Mouse (Mus musculus): Measurements from ENCODE around the gene Glod4. TPM values are rescaled to one million over a fixed set of nuclear protein-coding genes. Genes with fewer than 3 reads are reported as not detected.

The Glod4 gene
- polyA plus RNA-seq, 1 experiment from 2014 or later, result 131 TPM

DNA sequence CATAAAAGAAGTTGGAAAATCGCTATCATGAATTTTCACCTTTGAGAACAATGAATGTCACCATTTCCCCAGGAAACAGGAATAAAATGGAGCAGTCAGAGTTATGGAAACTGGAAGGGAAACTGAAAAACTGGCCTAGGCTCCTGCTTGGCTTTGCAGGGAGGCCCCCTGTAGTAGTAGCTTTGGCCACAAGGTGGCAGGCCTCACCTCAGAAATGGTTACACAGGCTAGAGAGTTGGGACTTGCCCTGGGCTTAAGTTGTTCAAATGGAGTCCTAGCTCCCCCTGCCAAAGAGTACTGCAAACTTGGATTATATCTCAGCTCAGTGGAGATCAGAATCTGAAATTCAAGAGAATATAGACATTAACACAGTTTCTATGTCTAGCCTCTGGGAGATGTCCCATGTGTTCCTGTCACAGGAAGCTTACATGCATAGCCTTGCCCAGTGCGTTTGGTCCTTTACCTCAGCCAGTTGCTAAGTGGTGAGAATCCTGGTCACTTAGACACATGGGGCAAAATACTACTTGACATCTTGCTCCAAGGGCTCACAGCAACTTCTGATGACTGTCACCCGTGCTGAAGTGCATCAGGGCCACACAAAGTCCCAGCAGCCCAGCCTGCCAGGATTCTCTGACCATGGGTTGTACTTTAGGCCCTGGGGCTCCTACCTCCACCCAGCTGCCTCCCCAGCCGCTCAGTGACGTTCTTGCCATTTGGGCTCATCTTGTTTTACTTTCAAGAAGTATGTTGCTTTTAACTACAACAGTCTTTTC lies 9.8 kb upstream of the Glod4 start:
- peaks cover 7% of the 10 kb centered on the region for H3K4me1 ChIP-seq (ENCODE audit: control insufficient read depth, insufficient read depth, low read length)
- peak overlapping the region; percentile 5; the same call in 1 of the 2 replicates for H3K9ac ChIP-seq (ENCODE audit: low read length)
- peak; percentile 76 for ATAC-seq (ENCODE audit: low FRiP score)
- H3K27ac ChIP-seq (ENCODE audit: low read depth, low read length), result peak overlapping the region; percentile 44
- WGBS, result 52% methylated on average over 5 of the region's 5 CpGs
- H3K9me3 ChIP-seq (ENCODE audit: control insufficient read depth, low read length), result no peaks in the 10 kb centered on the region
- no peak overlapping the region for H3K4me2 ChIP-seq
- peak; percentile 98 for DNase-seq (ENCODE audit: low spot score, missing footprints)
- no peak overlapping the region for H3K4me3 ChIP-seq (ENCODE audit: low read depth, low read length)
- H3K27me3 ChIP-seq (ENCODE audit: control insufficient read depth, insufficient read depth, low read length), result no peaks in the 10 kb centered on the region
- peaks cover 3% of the 10 kb centered on the region; the same call in 1 of the 2 replicates for H3K36me3 ChIP-seq (ENCODE audit: control insufficient read depth, insufficient read depth, low read length)

DNA sequence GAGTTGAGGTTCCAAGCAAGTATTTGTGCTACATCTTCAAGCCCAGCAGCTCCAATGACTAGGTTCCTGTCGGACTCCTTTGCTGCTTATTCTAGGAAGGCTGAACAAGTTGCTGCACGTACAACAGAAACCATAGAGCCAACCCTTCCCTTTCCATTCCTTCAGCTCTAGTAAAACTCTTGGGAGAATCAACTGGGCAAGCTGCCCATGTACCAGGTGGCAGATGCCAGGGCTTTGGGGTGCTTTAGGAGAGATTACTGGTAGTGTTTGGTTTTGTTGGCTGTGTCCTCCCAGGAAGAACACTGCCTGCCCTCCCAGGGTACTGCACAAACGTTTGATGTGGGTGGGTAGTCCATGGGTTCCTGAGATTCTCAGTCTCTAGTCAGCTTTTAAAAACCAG lies 8.5 kb upstream of the Glod4 start:
- WGBS, result 68% methylated on average over 3 of the region's 3 CpGs
- DNase-seq (ENCODE audit: low spot score, missing footprints) (no peak), ATAC-seq (ENCODE audit: low FRiP score) (no peak)
- H3K27ac ChIP-seq (ENCODE audit: low read depth, low read length), result no peak overlapping the region
- no peak overlapping the region for H3K4me2 ChIP-seq
- no peak overlapping the region for H3K4me3 ChIP-seq (ENCODE audit: low read depth, low read length)
- no peak overlapping the region for H3K9ac ChIP-seq (ENCODE audit: low read length)
- H3K36me3 ChIP-seq (ENCODE audit: control insufficient read depth, insufficient read depth, low read length), result peaks cover 3% of the 10 kb centered on the region; the same call in 1 of the 2 replicates
- H3K27me3 ChIP-seq (ENCODE audit: control insufficient read depth, insufficient read depth, low read length), result no peaks in the 10 kb centered on the region
- H3K9me3 ChIP-seq (ENCODE audit: control insufficient read depth, low read length), result no peaks in the 10 kb centered on the region
- H3K4me1 ChIP-seq (ENCODE audit: control insufficient read depth, insufficient read depth, low read length), result peaks cover 7% of the 10 kb centered on the region

DNA sequence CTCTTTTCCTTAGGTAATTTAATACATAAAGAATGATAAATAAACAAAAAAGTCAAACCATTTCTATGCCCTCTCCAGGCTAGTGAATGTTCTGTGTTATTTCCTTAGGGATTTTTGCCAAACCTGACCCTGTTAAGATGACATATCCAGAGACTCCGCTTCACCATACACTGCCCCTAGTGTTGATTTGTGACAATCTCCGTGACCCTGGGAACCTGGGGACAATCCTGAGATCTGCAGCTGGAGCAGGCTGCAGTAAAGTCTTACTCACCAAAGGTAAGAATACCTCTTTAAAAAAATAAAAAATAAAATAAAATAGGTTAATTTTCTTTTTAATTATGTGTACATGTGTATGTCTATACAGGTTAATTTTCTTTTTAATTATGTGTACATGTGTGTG lies 3.7 kb upstream of the Glod4 start:
- H3K4me1 ChIP-seq (ENCODE audit: control insufficient read depth, insufficient read depth, low read length), result peaks cover 10% of the 10 kb centered on the region
- no peak for ATAC-seq (ENCODE audit: low FRiP score)
- DNase-seq (ENCODE audit: low spot score, missing footprints), result no peak
- no peaks in the 10 kb centered on the region for H3K9me3 ChIP-seq (ENCODE audit: control insufficient read depth, low read length)
- peaks cover 3% of the 10 kb centered on the region; the same call in 1 of the 2 replicates for H3K36me3 ChIP-seq (ENCODE audit: control insufficient read depth, insufficient read depth, low read length)
- H3K4me2 ChIP-seq, result no peak overlapping the region
- no peak overlapping the region for H3K4me3 ChIP-seq (ENCODE audit: low read depth, low read length)
- 42% methylated on average over 2 of the region's 2 CpGs for whole genome bisulfite sequencing
- H3K9ac ChIP-seq (ENCODE audit: low read length), result no peak overlapping the region
- no peaks in the 10 kb centered on the region for H3K27me3 ChIP-seq (ENCODE audit: control insufficient read depth, insufficient read depth, low read length)
- no peak overlapping the region for H3K27ac ChIP-seq (ENCODE audit: low read depth, low read length)

DNA sequence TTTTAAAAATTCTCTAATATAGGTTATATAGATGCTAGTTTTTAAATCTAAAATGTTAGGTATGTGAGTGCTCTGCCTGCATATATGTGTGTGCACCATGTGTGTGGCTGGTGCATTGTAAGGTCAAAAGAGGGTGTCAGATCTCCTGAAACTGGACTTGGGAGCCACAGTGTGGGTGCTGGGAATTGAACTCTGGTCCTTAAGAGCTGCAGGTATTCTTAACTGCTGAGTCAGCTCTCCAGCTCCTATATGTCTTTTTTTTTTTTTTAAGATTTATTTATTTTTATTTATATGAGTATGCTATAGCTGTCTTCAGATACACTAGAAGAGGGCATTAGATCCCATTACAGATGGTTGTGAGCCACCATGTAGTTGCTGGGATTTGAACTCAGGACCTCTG lies 2.9 kb upstream of the Glod4 start:
- no peak overlapping the region for H3K4me3 ChIP-seq (ENCODE audit: low read depth, low read length)
- ATAC-seq (ENCODE audit: low FRiP score) (no peak), DNase-seq (ENCODE audit: low spot score, missing footprints) (no peak)
- H3K27ac ChIP-seq (ENCODE audit: low read depth, low read length), result no peak overlapping the region
- no peak overlapping the region for H3K9ac ChIP-seq (ENCODE audit: low read length)
- no peak overlapping the region for H3K4me2 ChIP-seq
- no peaks in the 10 kb centered on the region for H3K9me3 ChIP-seq (ENCODE audit: control insufficient read depth, low read length)
- no peaks in the 10 kb centered on the region for H3K27me3 ChIP-seq (ENCODE audit: control insufficient read depth, insufficient read depth, low read length)
- H3K4me1 ChIP-seq (ENCODE audit: control insufficient read depth, insufficient read depth, low read length), result peaks cover 10% of the 10 kb centered on the region
- peaks cover 3% of the 10 kb centered on the region; the same call in 1 of the 2 replicates for H3K36me3 ChIP-seq (ENCODE audit: control insufficient read depth, insufficient read depth, low read length)

DNA sequence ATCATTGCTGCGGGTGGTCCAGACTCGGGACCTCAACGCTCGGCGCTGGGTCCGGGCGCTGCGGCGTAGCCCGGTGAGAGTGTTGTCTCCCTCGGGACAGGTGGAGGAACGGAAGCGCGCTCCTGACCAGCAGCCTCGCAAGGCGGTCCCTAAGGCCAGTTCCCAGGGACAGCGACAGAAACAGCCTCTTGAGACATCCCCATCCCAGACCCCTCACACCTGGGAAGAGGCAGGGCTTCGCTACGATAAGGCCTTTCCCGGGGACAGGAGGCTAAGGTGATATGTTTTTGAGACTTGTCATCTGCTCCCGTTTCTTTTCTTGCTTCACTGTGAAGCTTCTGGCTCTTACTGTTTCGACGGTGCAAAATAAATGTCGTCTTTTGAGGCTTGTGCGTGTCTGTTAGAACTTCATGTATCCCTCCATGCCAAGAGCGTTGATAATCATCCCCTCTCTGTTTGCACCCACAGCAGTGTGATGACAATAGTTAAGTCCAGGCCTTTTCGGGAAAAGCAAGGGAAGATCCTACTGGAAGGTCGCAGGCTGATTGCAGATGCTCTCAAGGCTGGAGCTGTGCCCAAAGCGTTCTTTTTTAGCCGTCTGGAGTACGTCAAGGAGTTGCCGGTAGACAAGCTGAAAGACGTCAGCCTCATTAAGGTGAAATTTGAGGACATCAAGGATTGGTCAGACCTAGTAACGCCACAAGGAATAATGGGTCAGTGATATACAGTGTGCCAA lies 454 bp upstream of the Glod4 start:
- DNase-seq (ENCODE audit: low spot score, missing footprints) (no peak), ATAC-seq (ENCODE audit: low FRiP score) (no peak; the same call in 1 of the 2 replicates)
- Histone ChIP-seq H3K27me3 (ENCODE audit: control insufficient read depth, insufficient read depth, low read length) (no peaks in the 10 kb centered on the region), H3K4me2 (peak overlapping the region; percentile 89), H3K4me1 (ENCODE audit: control insufficient read depth, insufficient read depth, low read length) (peaks cover 10% of the 10 kb centered on the region), H3K27ac (ENCODE audit: low read depth, low read length) (no peak overlapping the region), H3K4me3 (ENCODE audit: low read depth, low read length) (peak overlapping the region; percentile 63), H3K9me3 (ENCODE audit: control insufficient read depth, low read length) (no peaks in the 10 kb centered on the region), H3K36me3 (ENCODE audit: control insufficient read depth, insufficient read depth, low read length) (no peaks in the 10 kb centered on the region; the same call in 1 of the 2 replicates), H3K9ac (ENCODE audit: low read length) (peak overlapping the region; percentile 80)
- 5% methylated on average over 34 of the region's 34 CpGs for WGBS

DNA sequence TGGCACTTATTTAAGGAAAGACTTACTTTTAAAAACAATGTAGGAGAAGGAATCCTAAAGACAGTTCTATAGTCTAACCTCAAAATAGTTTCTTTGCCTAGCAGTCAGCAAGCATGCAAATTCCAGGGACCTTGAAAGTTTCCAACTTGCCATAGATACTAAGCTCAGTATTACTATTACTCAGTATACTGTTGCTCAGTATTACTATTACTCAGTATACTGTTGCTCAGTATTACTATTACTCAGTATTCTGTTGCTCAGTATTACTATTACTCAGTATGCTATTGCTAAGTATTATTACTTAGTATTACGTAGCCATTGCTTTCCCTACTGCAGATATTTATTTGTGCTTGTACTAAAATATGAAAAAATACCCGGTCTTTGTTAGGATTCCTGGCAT lies 3.8 kb downstream of the Glod4 start:
- H3K27me3 ChIP-seq (ENCODE audit: control insufficient read depth, insufficient read depth, low read length), result no peaks in the 10 kb centered on the region
- no peak overlapping the region for H3K4me2 ChIP-seq
- DNase-seq (ENCODE audit: low spot score, missing footprints) (no peak), ATAC-seq (ENCODE audit: low FRiP score) (no peak)
- H3K4me1 ChIP-seq (ENCODE audit: control insufficient read depth, insufficient read depth, low read length), result peaks cover 10% of the 10 kb centered on the region
- no peaks in the 10 kb centered on the region for H3K9me3 ChIP-seq (ENCODE audit: control insufficient read depth, low read length)
- H3K36me3 ChIP-seq (ENCODE audit: control insufficient read depth, insufficient read depth, low read length), result peaks cover 4% of the 10 kb centered on the region; the same call in 1 of the 2 replicates
- H3K9ac ChIP-seq (ENCODE audit: low read length), result no peak overlapping the region
- H3K4me3 ChIP-seq (ENCODE audit: low read depth, low read length), result no peak overlapping the region
- H3K27ac ChIP-seq (ENCODE audit: low read depth, low read length), result no peak overlapping the region
- 94% methylated on average over 2 of the region's 2 CpGs for WGBS

DNA sequence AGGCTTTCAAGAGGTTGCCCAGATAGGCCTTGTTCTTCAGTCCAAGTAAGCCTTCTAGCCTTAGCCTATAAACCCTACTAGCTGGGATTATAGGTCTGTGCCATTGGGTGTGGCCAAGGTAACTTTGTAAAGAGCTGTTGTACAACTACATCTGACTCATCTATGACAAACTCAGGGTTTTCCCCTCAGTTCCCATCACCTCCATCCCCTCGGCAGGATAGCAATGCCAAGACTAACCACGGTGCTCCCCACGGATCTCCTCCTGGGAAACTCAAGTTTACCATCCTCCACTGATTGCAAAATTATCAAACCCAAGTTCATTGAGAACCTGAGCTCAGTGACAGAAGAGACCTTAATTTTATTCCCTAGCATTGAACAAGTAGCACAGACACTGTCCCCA lies 7.4 kb downstream of the Glod4 start:
- H3K9ac ChIP-seq (ENCODE audit: low read length), result no peak overlapping the region
- no peaks in the 10 kb centered on the region for H3K27me3 ChIP-seq (ENCODE audit: control insufficient read depth, insufficient read depth, low read length)
- no peak for DNase-seq (ENCODE audit: low spot score, missing footprints)
- H3K4me2 ChIP-seq, result no peak overlapping the region
- H3K27ac ChIP-seq (ENCODE audit: low read depth, low read length), result no peak overlapping the region
- H3K9me3 ChIP-seq (ENCODE audit: control insufficient read depth, low read length), result no peaks in the 10 kb centered on the region
- no peak for ATAC-seq (ENCODE audit: low FRiP score)
- no peak overlapping the region for H3K4me3 ChIP-seq (ENCODE audit: low read depth, low read length)
- peaks cover 15% of the 10 kb centered on the region for H3K36me3 ChIP-seq (ENCODE audit: control insufficient read depth, insufficient read depth, low read length)
- H3K4me1 ChIP-seq (ENCODE audit: control insufficient read depth, insufficient read depth, low read length), result no peaks in the 10 kb centered on the region
- 94% methylated on average over 3 of the region's 3 CpGs for WGBS

DNA sequence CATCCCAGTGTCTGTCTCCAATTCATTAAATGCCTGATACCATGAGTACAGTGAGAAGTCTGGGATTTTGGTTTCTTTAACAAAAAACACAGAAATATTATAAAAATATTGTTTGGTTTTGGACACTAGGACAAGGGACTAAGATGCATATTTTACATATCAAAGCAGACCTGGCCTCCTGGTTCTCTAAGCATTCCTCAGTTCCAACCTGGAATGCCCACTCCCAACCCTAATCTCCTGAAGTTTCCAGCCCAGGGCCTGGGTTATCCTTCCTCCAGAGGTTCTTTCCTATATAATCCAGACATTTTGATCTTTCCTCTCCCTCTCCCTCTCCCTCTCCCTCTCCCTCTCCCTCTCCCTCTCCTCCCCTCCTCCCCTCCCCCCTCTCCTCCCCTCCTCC lies 18.5 kb downstream of the Glod4 start:
- Histone ChIP-seq H3K4me3 (ENCODE audit: low read depth, low read length) (no peak overlapping the region), H3K4me2 (no peak overlapping the region), H3K9me3 (ENCODE audit: control insufficient read depth, low read length) (no peaks in the 10 kb centered on the region), H3K36me3 (ENCODE audit: control insufficient read depth, insufficient read depth, low read length) (0 out of 2 replicates have a peak, but pooled peaks cover 5% of the 10 kb centered on the region), H3K27me3 (ENCODE audit: control insufficient read depth, insufficient read depth, low read length) (no peaks in the 10 kb centered on the region), H3K27ac (ENCODE audit: low read depth, low read length) (no peak overlapping the region), H3K9ac (ENCODE audit: low read length) (no peak overlapping the region), H3K4me1 (ENCODE audit: control insufficient read depth, insufficient read depth, low read length) (no peaks in the 10 kb centered on the region)
- DNase-seq (ENCODE audit: low spot score, missing footprints), result no peak
- no peak for ATAC-seq (ENCODE audit: low FRiP score)

DNA sequence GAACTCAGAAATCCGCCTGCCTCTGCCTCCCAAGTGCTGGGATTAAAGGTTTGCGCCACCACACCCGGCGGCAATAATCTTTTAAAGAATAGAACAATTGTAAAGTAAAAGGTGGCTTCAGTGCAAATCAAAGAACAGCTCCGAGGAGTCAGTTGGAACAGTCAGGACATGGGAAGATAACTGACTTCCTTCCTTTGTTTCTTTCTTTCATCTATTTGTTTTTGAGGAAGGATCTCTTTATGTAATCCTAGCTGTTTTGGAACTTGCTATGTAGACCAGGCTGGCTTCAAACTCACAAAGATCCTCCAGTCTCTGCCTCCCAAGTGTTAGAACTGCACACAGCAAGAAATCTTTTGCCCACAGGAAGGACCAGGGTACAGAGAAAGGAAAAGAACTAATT lies 18.9 kb downstream of the Glod4 start:
- no peak overlapping the region for H3K27ac ChIP-seq (ENCODE audit: low read depth, low read length)
- H3K9me3 ChIP-seq (ENCODE audit: control insufficient read depth, low read length), result no peaks in the 10 kb centered on the region
- DNase-seq (ENCODE audit: low spot score, missing footprints) (no peak), ATAC-seq (ENCODE audit: low FRiP score) (no peak)
- no peak overlapping the region for H3K4me2 ChIP-seq
- no peaks in the 10 kb centered on the region for H3K4me1 ChIP-seq (ENCODE audit: control insufficient read depth, insufficient read depth, low read length)
- no peak overlapping the region for H3K4me3 ChIP-seq (ENCODE audit: low read depth, low read length)
- WGBS, result 90% methylated on average over 5 of the region's 5 CpGs
- H3K27me3 ChIP-seq (ENCODE audit: control insufficient read depth, insufficient read depth, low read length), result no peaks in the 10 kb centered on the region
- 0 out of 2 replicates have a peak, but pooled peaks cover 5% of the 10 kb centered on the region for H3K36me3 ChIP-seq (ENCODE audit: control insufficient read depth, insufficient read depth, low read length)
- H3K9ac ChIP-seq (ENCODE audit: low read length), result no peak overlapping the region

Measured in midbrain, embryonic 11.5 days (tissue).